Mouse (Mus musculus): ENCODE measurements at regions not wholly inside any gene's neighbourhood (a gene's known extent, or its start where the extent isn't known, plus 50 kb on each side); places are given as distances from the start of the nearest gene placed in this dataset.

DNA sequence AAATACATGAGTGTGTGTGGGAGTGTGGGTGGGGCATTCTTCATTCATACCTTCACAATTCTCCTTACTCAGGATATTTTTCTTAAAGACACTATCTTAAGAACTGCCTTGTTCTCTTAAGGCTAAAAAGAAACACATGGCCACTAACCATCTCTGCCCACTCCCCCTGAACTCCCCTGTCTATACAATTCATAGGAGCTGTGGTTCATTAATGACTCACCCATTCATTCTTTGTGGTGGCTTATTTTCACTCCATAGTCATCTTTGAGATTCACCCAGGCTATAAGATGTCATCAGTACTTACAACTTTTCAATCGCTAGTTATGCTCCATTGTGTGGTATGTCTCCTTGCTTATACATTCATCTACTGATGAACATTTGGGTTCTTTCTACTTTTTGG lies 97.7 kb upstream of the Spred1 start:
- no peak for DNase-seq (ENCODE audit: low spot score)

- no peak for DNase-seq (ENCODE audit: low spot score)
Observed at GRCm38 (mm10) chr2:117027071-117027470, 94.1 kb upstream of the Spred1 start.

GRCm38 (mm10) chr2:117028771-117029170 lies 92.4 kb upstream of the Spred1 start:
- no peak for DNase-seq (ENCODE audit: low spot score)

GRCm38 (mm10) chr2:117036197-117036872 lies 84.8 kb upstream of the Spred1 start:
- no peak for DNase-seq (ENCODE audit: low spot score)

DNA sequence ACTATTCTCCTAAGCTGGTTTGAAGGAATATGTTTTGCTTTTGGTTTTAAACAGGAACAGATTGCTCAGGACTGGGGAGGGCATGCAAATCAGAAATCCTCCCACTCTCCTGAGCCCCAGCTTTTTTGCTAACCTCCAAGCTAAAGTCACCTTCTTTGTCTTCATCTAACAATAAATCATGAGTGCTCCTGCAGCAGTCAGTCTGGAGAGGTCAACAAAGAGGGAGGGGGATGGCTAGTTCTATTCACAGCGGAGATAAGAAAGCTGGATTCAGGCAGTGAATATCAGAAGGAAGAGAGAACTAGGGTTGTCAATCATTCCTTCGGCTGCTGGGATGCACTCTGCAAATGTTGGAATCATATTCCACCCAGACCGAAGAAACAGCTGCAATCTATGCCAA lies 81.0 kb upstream of the Spred1 start:
- no peak for DNase-seq (ENCODE audit: low spot score)

DNA sequence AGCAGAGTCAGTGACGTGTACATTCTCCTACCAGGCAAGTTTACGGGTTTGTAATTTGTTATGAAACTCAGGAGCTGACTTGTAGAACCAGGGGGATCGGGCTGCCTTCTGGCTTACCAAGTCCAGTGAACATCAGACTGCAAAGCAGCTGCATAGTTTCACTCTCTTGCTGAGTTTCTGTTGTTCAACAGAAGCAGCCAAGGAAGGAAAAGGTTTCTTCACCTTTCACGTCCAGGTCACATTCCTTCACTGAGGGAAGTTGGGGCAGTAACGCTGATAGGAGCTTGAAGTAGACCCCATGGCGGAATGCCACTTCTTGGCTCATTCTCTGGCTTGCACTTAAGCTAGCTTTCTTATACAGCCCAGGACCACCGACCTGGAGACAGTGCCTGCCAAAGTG lies 77.3 kb upstream of the Spred1 start:
- no peak for DNase-seq (ENCODE audit: low spot score)

- DNase-seq (ENCODE audit: low spot score): no peak
Observed at GRCm38 (mm10) chr2:117048290-117048730, 72.9 kb upstream of the Spred1 start.

DNA sequence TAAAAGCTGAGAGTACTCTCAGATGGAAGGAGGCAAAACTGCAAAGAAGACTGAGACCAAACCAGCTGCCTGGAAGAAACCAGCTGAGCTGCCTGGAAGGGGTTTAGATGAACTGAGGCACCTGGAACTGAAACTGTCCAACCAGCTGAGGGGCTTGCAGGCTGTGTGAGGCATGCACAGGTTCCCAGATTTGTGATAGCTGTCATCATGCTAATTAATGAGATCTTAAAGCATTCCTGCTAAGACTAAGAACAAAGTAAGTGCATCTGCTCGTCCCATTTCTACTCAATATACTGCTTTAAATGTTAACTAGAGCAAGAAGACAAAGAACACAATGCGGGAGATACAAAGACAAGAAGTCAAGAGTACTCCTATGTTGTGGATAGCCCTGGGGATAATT lies 71.1 kb upstream of the Spred1 start:
- no peak for DNase-seq (ENCODE audit: low spot score)

DNA sequence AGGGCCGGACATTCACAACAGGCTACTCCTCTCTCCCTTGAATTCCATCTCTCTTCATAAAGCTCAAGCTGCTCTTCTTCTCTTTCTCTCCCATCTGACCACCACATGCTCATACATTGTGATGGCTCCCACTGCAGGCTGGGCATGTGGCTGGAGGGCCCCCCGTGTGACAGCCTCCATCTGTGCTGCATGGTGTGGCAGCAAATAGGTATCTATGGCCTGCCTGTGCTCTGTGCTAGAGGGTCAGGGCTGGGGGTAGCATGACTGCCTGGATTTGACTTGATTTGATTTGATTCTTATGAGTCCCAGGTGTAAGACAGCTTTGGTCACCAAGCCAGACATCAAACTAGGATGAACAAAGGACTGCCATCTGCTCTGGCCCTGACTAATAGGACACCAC lies 57.0 kb upstream of the Spred1 start:
- DNase-seq (ENCODE audit: low spot score): no peak

- DNase-seq (ENCODE audit: low spot score): no peak
Observed at GRCm38 (mm10) chr2:117070348-117070747, 50.8 kb upstream of the Spred1 start.

DNA sequence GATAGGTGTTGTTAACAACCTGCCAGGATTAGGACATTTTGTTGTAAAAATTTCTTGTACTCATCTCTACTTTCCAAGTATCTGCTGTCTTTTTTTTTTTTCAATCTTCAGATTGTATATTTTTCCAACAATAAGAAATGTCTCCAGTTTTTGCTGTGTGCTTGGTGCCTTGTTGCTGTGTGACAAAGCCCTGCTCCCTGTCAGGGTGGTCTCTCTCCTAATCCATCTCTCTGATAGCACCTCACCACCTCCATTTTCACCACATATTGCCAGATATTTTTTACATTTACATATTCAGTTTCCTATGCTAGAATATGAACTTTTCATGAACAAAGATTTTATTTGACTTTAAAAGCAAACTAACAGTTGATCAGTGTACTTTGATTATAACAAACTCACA lies 50.1 kb upstream of the Spred1 start:
- DNase-seq (ENCODE audit: low spot score): no peak

Measured in ovary, postnatal 36 days (tissue).